Mouse (Mus musculus) neural tube, embryonic 10.5 days (tissue): Measurements from ENCODE around the gene Rab17.
A peak's percentile ranks its signal among the peaks of the same experiment; 100 is the strongest.

Source experiments
- DNase-seq: peaks from one replicate; pipeline ENCODE4 v3.0.0-alpha.2; 2017; ENCODE audit warnings: low spot score; ENCODE audit errors: extremely low spot score

Gene Rab17

DNA sequence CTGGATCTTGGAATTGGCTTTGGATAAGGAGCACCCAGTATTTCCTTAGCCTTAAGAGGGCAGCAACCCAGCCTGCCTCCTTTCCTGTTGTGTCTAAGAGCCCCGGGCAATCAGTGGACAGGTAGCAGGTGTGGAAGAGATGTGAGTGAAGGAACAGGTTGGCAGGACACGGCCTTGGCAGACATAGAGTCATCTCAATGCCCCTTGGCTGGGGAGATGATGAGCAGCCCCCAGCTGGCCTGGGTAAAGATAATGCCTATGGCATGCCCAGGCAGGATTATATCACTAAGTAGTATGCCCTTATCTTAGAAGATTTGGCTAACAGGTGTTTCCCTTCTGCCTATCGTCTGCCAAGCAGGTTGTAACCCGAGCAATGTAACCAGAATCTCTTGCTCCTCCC, 27.7 kb upstream of the Rab17 start:
- no peak for DNase-seq

DNA sequence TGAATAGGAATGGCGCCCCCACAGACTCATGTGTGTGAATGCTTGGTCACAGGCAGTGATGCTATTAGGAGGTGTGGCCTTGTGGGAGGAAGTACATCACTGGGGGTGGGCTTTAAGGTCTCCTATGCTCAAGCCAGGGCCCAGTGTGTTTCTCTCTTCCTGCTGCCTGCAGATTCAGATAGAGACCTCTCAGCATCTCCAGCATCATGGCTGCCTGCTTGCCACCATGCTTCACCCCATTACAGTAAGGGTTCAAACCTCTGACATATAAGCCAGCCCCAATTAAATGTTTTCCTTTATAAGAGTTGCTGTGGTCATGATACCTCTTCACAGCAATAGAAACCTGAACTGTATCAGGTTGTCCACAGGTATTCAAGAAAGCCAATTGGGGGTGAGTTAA, 26.5 kb upstream of the Rab17 start:
- DNase-seq, result no peak

DNA sequence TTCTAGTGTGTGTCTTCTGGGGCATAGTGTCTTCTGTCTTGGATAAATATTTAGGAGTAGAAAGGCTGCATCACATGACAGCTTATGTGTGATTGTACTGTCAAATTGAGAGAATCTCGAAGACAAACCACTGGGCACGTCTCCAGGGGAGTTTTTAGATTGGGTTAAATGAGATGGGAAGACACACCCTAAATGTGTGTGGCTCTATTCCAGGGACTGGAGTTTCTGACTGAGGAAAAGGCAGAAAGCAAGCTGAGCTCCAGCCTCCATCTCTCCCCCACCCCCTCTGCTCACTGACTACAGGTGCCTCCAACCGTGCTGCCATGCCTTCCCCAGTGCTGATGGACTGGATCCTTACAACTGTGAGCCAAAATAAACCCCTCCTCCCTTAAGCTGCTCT, 11.9 kb upstream of the Rab17 start:
- no peak for DNase-seq

DNA sequence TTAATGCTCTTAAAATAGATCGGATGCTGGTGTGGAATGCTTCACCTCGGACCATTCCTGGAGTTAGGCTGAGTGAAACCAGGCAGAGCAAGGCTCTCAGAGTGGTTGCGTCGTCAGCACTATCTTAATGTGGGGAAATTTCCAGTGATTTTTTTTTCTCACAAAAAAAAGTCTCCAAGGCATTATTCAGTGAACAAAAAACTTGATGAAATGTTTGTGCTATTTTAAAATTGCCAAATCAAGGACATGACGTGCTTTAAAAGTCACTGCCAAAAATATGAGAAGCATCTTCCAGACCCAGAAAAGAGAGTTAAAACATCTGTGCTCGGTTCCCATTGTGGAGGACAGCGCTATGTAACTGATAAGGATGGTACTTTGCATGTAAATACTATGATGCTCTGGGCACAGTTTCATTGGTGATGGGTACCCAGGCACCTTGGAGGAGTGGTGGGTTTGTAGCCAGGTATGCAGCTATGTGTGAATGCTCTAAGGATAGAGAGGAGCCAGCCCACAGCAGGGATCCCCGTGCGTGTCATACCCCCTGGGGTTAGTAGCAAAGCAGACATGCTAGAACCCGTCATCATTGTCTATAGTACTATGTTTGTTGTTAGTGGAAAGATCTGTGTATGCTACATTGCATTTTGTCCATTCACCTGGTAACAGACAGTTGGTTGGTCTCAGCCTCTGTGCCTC, 11.3 kb upstream of the Rab17 start:
- no peak for DNase-seq

DNA sequence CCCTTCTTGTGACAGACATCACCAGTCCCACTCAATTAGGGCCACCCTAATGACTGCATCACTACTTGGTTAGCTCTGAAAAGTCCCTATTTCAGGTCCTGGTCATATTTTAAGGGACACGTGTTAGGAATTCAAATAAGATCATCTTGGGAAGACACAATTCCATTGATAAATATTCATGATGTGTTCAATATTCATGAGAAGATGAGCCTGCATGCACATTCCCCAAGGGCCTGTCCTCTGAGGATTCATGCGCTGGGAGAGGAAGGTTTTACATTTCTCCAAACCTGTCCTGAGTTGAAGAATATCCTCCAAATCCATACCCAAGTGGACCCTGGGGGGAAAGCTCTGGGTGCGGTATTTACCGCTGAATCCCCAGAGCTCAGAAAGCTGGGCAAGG, 6.5 kb upstream of the Rab17 start:
- no peak for DNase-seq

DNA sequence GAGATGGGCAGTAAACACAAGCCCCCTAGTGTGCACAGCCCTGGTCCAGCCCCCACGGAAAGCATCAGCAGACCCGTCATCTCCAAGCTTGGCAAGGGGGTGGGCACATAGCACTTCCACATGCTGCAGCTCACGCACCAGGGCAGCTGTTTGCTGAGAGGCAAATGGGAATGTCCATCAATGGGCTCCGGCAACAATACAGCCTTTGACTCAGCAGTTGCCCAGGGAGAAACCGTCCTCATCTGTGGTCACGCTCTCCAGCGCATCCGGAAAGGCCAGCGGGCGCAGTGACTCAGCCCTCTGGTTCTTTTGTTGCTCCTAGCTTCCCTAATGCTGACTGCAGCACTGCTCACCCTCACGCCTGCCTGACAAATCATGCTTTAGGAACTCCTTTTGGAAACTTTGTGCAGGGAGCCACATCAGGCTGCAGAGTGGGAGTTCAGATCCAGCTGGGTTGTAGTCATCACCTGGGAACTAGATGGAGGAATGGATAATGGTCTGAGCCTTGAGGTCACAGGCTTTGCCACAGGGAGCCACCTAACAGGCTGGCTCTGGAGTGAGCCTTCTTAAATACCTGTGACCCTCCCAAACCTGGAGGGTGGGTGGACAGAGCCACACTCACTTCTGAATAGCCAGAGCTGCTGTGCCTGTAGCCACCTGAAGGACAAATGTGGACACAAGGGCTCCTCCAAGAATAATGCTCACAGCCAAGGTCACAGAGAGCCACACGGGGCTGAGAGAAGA, 5.6 kb upstream of the Rab17 start:
- DNase-seq, result peak; percentile 70

DNA sequence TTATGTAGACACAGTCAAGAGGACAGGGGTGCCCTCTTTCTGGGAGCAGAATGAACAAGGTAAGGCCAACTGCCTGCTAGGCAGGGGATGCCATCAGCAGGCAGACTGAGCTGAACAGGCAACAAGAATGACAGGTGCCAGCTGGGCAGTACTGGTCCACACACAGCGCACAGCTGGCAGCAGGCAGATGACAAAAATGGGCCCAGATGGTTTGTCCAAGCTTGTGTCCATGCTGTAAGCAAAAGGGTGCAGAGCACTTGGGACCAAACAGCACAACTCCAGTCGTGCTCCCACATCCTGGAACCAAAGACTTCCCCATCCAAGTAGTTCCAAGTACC, 4.1 kb upstream of the Rab17 start:
- DNase-seq, result no peak

DNA sequence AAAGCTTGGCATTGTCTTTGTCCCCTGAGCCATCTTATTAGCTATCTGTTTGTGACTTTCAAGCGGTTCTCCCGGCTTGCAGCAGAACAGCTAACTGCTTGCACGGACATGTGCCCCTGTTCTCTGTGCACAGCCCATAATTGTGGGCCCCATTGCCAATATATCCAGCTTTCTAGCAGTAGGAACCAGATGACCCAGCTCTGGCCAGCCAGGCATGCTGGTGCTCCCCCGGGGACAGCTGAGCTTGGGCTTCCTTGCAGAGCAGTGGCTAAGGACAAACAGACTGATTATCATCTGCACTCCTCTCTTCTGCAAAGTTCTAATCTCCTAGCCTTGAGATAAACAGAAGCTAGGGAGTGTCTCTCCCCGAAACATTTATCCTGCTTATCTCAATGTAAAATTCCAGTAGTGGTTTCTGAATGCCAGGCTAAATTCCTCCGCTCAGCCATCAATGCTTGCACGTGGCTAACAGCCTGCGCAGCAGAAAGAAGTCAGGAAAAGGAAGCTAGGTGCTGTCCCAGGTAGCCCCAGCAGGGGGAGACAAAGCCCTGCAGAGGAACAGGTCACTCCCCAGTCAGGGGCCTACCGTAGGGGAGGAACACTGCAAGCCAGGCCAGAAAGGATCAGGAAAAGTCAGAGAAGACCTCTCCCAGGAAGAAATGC, 3.6 kb upstream of the Rab17 start:
- DNase-seq, result peak; percentile 97

DNA sequence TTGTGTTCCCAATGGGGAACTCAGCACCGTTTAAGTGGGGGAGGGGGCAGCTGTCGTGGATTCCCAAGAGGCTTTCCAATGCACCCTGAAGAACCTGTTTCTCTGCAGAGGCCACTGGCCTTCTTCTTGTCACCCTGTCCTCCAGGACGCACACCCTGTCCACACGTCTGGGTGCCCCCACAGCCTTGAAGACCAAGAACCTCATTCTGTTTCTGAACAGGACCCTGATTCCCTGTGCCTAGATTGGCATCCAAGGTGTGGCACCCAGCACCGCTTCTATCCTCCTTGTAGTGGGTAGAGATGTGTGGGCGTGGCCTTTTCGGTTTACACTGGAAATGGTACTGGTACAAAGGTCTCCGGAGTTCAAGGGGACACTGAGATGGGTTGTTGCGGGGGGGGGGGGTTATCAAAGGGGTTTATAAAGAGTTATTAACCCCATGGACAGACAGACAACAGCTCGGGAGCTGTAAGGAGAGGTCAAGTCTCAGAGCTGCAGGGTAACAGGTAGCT, 475 bp upstream of the Rab17 start:
- no peak for DNase-seq

DNA sequence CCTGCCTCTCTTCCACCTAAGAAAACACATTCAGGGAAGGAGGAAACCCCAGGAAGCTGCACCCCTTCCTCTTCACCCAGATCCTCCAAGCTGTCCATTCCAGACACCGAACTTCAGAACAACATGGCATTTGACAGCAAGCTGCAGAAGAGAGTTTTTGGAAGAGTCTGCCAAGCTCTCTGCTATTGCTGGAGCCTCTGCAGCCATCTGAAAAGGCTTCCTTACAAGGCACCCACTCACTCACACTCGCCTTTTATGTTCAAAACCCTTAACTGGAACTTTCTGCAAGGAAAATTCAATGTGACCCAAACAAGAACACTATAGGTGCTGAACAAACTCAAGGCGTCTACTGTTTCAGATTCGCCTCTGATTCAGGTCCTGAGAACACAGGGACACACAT, 812 bp downstream of the Rab17 start:
- DNase-seq, result no peak

DNA sequence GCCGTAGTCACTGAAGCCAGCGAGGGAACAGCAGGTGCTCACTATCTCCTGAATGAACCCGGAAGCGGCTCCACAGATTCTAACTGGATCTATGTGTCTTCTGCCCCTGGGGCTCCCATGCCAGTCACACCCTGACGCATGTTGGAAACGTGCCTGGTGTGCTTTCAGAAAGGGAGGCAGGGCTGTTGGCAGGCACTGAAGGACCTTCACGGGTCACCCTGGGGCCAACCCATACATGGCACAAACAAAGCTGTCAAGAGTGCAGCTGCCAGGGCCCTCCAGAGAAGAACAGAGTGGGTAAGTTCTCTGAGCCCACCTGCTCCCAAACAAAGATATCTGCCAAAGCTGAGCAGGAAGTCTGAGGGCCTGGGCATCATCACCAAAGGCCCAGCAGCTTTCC, 1.9 kb downstream of the Rab17 start:
- no peak for DNase-seq

DNA sequence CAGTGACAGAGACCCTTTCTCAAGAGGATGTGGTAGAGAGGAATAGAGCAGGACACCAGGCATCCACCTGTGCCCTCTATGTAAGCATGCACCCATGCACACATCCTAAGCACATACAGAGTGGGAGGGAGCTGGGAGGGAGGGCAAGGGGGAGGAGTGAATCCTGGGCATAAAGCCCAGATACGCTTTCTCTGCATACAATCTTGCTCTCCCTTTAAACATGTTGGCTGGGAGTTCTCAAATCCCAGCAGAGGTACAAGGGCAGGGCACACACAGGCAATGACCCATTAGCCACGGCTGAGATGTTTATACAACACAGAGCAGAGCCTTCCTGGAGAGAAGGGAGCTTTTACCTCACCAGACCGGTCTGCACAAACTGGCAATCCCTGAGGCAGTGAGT, 6.5 kb downstream of the Rab17 start:
- no peak for DNase-seq

DNA sequence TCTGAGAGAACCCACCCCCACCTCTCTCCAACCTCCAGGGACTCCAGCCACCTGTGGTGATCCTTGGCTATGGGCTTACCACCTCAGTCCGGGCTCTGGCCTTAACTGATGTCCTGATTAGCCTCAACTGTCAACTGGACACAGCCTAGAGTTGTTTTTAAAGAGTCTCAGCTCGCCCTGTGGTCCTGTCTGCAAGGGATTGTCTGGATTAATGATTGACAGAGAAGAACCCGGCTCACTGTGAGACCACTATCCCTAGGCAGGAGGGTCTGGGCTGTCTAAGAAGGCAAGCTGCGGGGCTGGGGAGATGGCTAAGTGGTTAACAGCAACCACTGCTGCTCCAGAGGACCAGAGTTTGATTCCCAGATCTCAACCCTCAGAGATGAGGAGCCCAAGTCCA, 6.9 kb downstream of the Rab17 start:
- DNase-seq, result no peak

DNA sequence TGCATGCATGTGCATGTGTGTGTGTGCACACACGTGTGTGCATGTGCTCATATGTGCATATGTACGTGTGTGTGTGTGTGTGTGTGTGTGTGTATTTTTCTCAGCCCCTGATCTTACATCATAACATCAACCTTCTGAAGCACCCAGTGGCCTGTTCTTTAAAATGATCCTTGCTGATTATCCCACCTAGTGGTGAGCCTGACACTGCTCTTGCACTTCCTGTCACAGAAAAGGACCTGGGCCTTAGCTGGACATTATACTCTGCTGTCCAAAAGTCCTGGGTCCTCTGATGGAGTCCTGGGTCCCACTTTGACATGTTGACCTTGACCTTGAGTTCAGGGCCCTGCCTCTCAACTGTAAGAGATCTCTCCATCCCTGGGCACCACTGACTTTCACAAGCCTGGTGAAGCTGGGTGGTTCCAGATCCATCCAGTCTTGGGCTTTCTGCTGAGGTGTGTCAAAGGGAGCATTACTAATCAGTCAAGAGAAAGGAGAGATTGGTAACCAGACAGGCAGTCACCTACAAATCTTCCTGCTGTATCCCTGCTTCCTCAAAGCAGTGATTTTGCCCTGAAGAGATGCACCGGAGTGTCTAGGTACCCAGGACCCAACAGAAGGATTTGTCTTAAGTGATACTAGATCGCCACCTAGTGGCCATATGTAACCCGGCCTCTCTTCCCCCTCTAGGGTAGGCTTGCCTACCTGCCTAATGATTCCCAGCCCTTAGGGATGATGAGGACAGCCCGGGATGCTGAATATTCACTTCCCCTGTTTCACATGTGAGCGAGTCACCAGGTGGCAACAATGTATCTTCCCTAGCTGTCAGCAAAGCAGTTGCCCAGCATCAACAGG, 13.0 kb downstream of the Rab17 start:
- peak; percentile 69 for DNase-seq

DNA sequence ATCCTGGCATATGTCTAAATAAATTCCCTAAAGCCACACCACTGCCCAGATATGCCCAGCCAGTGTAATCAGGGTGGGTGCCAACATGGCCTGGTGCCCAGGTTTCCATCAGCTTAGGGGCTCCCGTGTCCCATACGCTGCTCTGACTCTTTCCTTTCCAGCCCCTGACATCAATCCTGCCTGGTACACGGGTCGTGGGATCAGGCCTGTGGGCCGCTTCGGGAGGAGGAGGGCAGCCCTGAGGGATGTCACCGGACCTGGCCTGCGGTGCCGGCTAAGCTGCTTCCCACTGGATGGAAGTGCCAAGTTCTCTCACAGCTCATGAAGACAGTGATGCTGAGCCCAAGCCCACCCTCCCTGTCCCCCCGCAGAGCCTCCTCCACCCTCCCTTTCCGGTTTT, 15.8 kb downstream of the Rab17 start:
- no peak for DNase-seq

DNA sequence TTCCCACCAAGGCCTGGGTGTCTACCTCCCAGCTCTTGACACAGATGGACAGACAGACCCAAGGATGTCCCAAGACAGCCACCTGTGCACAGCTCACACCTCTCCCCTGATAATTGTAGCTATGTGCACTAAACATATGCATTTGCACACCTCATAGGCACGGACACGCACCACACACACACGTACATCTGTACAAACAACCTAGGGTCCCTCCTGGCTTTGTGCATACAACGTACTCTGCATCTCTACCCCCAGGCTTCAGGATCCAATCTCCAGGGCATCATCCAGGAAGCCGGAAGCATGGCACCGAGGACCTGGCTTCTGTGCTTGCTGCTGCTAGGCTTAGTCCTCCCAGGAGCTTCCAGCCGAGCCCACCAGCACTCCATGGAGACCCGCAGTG, 16.7 kb downstream of the Rab17 start, which contains the start of gene Prlh:
Gene Prlh (plus strand): TSS at position 301 of the 400 bp plus-strand sequence.
- DNase-seq, result no peak

DNA sequence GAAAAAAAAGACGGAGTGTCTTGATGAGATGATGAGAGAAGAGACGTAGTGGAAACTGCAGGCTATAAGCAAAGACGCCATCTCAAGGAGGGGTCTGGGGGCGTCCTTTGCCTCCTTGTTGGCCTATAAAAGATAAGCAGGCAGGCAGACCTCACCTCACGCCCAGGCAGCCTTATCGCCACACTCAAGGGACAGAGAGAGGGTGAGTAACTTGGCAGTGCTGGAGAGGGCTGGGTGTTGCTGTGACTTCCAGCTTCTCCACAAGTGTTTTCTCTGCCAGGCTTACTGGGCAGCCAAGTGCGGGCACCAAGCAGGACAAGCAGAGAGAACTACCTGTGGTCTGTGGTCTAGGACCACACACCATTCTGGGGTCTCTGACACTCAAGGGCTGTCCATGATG, 17.8 kb downstream of the Rab17 start:
- DNase-seq, result no peak

DNA sequence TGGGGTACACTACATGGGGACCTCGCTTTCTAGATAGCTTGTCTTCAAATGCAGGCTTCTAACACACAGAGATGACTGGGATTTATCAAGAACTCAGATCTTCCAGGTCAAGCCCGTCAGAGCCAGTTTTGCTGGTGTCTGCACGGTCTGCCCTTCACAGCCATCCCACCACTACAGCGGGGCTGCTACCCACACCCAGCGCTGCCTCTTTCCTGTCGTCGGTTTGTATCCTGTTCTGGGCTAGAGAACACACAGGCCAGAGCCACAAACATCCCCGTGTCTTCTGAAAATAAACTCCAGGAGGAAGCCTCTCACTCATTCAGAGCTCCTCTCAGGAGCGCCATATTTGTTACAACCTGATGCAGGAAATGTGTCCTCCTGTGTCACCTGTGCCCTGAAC, 20.2 kb downstream of the Rab17 start:
- no peak for DNase-seq

DNA sequence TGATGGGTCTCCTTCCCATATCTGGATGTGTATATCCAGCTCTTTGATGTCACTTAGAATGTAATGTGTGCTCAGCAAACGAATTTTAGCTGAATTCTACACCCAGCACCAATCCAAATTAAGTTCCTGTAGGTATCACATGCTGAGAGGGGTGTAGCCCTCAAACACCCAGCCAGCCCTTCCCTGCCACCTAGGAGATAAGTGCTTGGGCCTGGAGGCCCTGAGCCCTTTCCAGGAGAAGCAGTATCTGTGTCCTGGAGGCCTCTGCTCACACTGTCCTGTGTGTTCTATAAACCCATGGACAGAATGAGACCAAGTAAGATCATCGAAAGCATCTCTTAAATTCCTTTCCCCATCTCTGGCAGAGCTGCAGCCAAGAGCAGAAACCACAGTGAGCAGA, 22.2 kb downstream of the Rab17 start:
- DNase-seq, result no peak

DNA sequence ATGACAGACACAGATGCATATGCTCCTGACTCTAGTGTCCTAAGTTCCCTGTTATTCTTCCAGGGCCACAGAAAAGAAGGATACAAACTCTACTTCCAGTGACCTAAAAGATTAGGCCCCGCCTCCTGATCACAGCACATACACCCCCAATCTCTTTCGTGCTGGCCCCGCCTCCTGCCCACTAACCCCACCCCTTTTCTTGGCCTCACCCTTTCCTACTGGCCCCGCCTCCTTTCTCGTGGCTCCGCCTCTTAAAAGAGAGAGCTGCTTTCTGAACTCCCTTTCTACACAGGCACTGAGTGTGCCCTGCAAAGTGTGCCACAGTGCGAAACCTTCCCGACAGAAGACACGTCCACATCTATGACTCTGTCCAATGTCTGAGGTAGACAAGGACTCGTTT, 24.3 kb downstream of the Rab17 start:
- DNase-seq, result no peak

DNA sequence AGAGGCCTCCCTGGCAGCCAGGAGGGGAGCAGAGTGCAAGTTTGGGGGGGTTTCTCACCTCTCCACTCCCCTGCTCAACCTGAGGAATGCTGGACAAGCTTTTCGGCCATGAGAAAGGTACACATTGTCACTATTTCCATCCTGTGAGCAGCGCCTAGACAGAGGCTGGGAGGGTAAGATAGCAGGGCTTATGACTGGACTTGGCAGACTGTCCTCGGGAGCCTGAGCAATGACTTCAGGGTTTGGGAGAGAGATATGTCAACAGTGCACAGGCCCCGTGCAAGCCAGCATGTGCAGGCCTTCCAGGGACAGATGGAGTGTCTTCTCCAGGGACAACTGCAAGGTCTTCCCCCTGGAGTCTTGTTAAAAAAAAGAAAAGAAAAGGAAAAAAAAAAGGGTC, 29.5 kb downstream of the Rab17 start:
- DNase-seq, result no peak

DNA sequence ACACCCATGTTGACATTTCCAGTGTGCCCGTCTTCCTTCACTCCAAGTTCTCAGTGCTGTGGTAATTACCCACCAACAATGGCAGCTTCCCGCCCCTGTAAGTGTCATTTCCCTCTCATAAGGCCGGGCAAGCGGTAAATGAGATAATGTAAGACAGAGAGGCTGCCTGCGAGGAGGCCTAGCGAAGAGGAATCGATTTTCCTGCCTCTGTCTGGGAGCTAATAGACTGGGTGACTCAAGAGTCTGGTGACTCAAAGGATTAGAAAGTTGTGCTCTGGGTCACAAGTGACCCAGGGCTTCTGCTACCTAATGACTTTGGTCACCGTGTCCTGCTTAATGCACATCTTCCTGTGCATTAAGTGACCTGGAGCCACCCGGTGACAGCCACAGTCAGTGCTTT, 32.5 kb downstream of the Rab17 start:
- DNase-seq, result no peak
